Mouse (Mus musculus) heart, embryonic 13.5 days (tissue): ENCODE measurements around the gene Gm5617. TPM values are rescaled to one million over a fixed set of nuclear protein-coding genes. Genes with fewer than 3 reads are reported as not detected.
"Not testable (repeated sequence)": the region's sequence is repeated elsewhere in the genome, so short reads cannot be mapped to it uniquely, and the experiment has no call there.

Experiments
- ATAC-seq: fragments of 200-750 bp; cut with Nextera tagmentation; 2 replicates; pipeline ENCODE4 v1.8.0; 2017; ENCODE audit warnings: moderate TSS enrichment; ENCODE audit not compliant: insufficient number of reproducible peaks, low FRiP score, low TSS enrichment; ENCODE audit errors: extremely low read depth
- H3K27ac ChIP-seq: fragments of 300-500 bp; sonication (generic); replicated peaks from 2 replicates; pipeline ENCODE4 v1.5.1; 2015; ENCODE audit warnings: moderate library complexity, mild to moderate bottlenecking, inconsistent platforms
- H3K27me3 ChIP-seq: fragments of 300-500 bp; sonication (generic); replicated peaks from 2 replicates; pipeline ENCODE4 v1.6.1; 2015; ENCODE audit warnings: mild to moderate bottlenecking, inconsistent platforms
- H3K36me3 ChIP-seq: fragments of 300-500 bp; sonication (generic); 2 replicates; pipeline ENCODE4 v1.6.1; 2015; ENCODE audit warnings: mild to moderate bottlenecking, inconsistent platforms
- H3K4me1 ChIP-seq: fragments of 300-500 bp; sonication (generic); 2 replicates; pipeline ENCODE4 v1.6.1; 2015; ENCODE audit warnings: inconsistent platforms
- H3K4me2 ChIP-seq: fragments of 300-500 bp; sonication (generic); 2 replicates; pipeline ENCODE4 v1.6.1; 2015; ENCODE audit warnings: inconsistent platforms, mild to moderate bottlenecking, moderate library complexity
- H3K4me3 ChIP-seq: fragments of 300-500 bp; sonication (generic); 2 replicates; pipeline ENCODE4 v1.5.1; 2015; ENCODE audit warnings: moderate library complexity, mild to moderate bottlenecking, inconsistent platforms
- H3K9ac ChIP-seq: fragments of 300-500 bp; sonication (generic); 2 replicates; pipeline ENCODE4 v1.6.1; 2015; ENCODE audit warnings: inconsistent platforms, mild to moderate bottlenecking, moderate library complexity
- H3K9me3 ChIP-seq: fragments of 300-500 bp; sonication (generic); 2 replicates; pipeline ENCODE4 v1.6.1; 2016; ENCODE audit warnings: inconsistent platforms
- WGBS: fragments of 180-500 bp; shearing (Covaris S2); methylation state at CpG from one replicate; pipeline ENCODE4 v1.1.7; 2015; ENCODE audit warnings: mixed read lengths; 5-methylcytosine and 5-hydroxymethylcytosine counted together
- microRNA-seq: library from miRNA; unstranded; fragments of <30 nt; microRNA quantifications from one replicate; pipeline ENCODE4, GENCODE M21; 2016
- polyA plus RNA-seq: library from polyadenylated mRNA; unstranded; fragments of >200 nt; fragmentation: Nextera tagmentation; extraction: Ambion mirVana; gene quantifications from 2 replicates; pipeline ENCODE4 v1.2.1, GENCODE M21; 2015

The Gm5617 gene
- polyA plus RNA-seq, 1 experiment from 2014 or later, result 27.4 TPM

GRCm38 (mm10) chr9:48532730-48533129, 37.5 kb downstream of the Gm5617 start:
- Histone ChIP-seq H3K9ac (no peak overlapping the region), H3K36me3 (no peaks in the 10 kb centered on the region), H3K4me1 (no peaks in the 10 kb centered on the region), H3K27ac (no peak overlapping the region), H3K4me3 (no peak overlapping the region), H3K27me3 (peaks cover 4% of the 10 kb centered on the region), H3K4me2 (no peak overlapping the region), H3K9me3 (no peaks in the 10 kb centered on the region)
- WGBS, result 73% methylated on average over 2 of the region's 2 CpGs
- ATAC-seq, result no peak

- Histone ChIP-seq H3K27ac (no peak overlapping the region), H3K27me3 (peaks cover 23% of the 10 kb centered on the region), H3K4me1 (peaks cover 10% of the 10 kb centered on the region), H3K9me3 (peaks cover 6% of the 10 kb centered on the region), H3K36me3 (no peaks in the 10 kb centered on the region), H3K9ac (no peak overlapping the region), H3K4me3 (no peak overlapping the region), H3K4me2 (no peak overlapping the region)
- 54% methylated on average over 1 of the region's 1 CpGs for WGBS
- no peak for ATAC-seq
These were observed 41.2 kb downstream of the Gm5617 start for GRCm38 (mm10) chr9:48536414-48536813.

- H3K27me3 ChIP-seq, result peaks cover 23% of the 10 kb centered on the region
- not testable (repeated sequence) for ATAC-seq, H3K36me3 ChIP-seq, H3K27ac ChIP-seq, H3K9ac ChIP-seq, H3K4me3 ChIP-seq
- peaks cover 10% of the 10 kb centered on the region for H3K4me1 ChIP-seq
- 25% methylated on average over 1 of the region's 1 CpGs for WGBS
- H3K9me3 ChIP-seq, result peaks cover 17% of the 10 kb centered on the region
- peak overlapping the region; percentile 60 for H3K4me2 ChIP-seq
These were observed 42.4 kb downstream of the Gm5617 start for GRCm38 (mm10) chr9:48537616-48538015.

- peak overlapping the region; percentile 60 for H3K4me2 ChIP-seq
- ATAC-seq, result no peak
- WGBS, result 3% methylated on average over 17 of the region's 17 CpGs
- no peak overlapping the region for H3K27ac ChIP-seq
- peak overlapping the region; percentile 35 for H3K4me3 ChIP-seq
- peaks cover 23% of the 10 kb centered on the region for H3K27me3 ChIP-seq
- H3K4me1 ChIP-seq, result peaks cover 10% of the 10 kb centered on the region
- H3K36me3 ChIP-seq, result no peaks in the 10 kb centered on the region
- peak overlapping the region; percentile 67 for H3K9ac ChIP-seq
- peaks cover 19% of the 10 kb centered on the region for H3K9me3 ChIP-seq
These were observed 42.9 kb downstream of the Gm5617 start for GRCm38 (mm10) chr9:48538044-48538645.

- Histone ChIP-seq H3K27me3 (peaks cover 23% of the 10 kb centered on the region), H3K4me3 (peak overlapping the region; percentile 35), H3K4me2 (peak overlapping the region; percentile 60), H3K9me3 (peaks cover 19% of the 10 kb centered on the region), H3K9ac (peak overlapping the region; percentile 67; the same call in 1 of the 2 replicates), H3K36me3 (no peaks in the 10 kb centered on the region), H3K4me1 (peaks cover 10% of the 10 kb centered on the region), H3K27ac (no peak overlapping the region)
- no peak for ATAC-seq
- 15% methylated on average over 12 of the region's 12 CpGs for WGBS
These were observed 43.4 kb downstream of the Gm5617 start for GRCm38 (mm10) chr9:48538688-48539087.

Small RNA genes lying within 50 kb of the gene (microRNA-seq; reads per million reads assigned to microRNA genes)
- not detected for gene Gm23653

Other genes starting within 250 kb of the Gm5617 start
- 2.8 and 4.7 TPM in 2 replicates for gene Nxpe2, start 142.0 kb upstream of the Gm5617 start, polyA plus RNA-seq
- gene Rexo2, start 14.8 kb upstream of the Gm5617 start, polyA plus RNA-seq, result 92.2 and 95.7 TPM in 2 replicates
- 80.1 and 86.7 TPM in 2 replicates for gene Rbm7, start 143 bp upstream of the Gm5617 start, polyA plus RNA-seq
- 3.1 and 3.4 TPM in 2 replicates for gene Nnmt, start 109.7 kb downstream of the Gm5617 start, polyA plus RNA-seq